Mouse (Mus musculus): ENCODE measurements around the gene Arhgap27.

The Arhgap27 gene

DNA sequence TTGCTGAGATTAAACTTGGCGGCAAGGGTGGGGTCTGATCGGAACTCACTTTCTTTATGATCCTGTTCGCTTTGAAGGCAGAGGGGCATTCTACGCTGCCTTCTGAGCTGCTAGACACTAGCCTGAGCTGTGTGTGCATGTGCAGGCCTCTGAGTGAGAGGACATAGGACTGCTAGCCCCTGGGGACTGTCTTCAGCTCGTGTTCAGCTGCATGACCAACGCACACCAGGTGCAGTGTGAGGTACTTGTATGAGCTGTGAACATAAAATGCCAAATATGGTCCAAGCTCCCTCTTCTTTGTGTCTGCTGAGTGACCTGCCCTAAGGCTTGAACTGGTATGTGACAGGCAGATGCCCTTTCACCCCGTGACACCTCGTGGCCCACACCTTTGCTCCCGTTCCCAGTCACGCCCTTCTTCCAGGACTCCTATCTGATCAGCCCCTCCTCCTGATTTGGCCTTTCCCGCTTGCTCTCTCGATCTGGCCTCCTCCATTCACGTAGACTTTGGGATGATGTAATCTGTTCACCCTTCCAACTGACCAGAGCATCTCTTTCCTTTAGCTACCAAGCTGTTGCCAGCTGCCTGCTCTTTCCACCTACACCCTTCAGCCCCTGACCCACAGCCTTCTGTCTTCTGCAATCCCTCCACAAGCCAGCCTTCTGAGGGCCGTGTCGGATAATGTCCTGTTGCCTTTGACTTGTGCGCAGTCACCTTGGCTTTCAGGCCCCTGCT lies 6.4 kb downstream of the Arhgap27 start:
- no peak for DNase-seq (ENCODE audit: low spot score)

DNA sequence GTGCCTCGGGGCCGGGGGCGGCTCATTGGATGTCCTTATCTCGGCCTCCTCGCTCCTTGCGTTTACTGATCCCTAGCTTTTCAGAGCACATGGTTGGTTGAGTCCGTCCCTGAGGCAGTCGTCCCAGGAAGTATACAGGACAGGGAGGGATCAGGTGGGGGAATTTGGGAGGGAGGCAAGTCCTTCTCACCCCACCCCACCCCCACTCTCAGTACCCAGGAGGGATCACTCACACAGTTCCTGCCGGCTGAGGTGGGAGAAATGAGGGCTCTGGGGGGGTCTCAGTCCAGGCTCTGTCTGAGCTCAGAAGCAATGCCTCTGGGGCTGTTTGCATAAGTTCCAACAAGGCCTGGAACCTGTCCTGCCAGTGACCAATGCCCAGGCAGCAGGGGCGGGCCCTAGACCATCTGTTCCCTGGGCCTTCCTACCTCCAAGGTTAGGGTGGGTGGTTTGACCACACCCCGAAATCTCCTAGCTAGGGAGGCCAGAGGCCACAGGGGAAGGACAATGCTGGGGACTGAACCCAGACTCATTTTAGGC lies 7.4 kb downstream of the Arhgap27 start:
- DNase-seq (ENCODE audit: low spot score): no peak

DNA sequence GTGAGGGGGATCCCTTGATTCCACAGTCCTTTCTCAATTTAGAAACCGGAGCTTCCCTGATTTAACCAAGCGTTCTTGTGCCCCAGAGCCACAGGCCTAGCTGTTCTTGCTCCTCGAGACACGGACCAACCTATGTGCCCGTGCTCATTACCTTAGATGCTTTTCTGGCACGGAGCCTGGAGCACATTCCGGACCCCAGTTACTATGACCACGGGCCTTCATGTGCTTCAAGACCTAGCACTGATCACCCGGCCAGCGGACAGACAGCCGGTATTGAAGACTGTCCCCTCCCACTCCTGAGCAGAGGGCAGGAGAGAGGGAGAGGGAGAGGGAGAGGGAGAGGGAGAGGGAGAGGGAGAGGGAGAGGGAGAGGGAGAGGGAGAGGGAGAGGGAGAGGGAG lies 8.2 kb downstream of the Arhgap27 start:
- DNase-seq (ENCODE audit: low spot score): no peak

DNA sequence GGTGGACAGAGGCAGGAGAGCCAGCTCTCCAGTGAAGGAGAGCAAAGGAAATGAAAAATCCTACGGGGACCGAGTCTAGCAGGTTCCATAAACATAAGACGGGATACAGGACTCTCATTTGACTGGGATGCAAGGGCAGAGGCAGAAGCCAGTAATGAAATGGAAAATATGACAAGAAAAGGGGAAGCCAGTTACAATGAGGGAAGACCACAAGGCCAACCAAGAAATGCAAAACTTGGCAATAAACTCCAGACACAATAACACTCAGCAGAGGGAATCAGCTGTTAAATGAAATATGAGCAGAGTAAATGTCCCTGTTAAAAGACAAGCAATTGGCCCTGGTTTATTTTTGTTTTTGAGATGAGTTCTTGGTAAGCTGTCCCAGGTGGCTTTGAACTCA lies 9.5 kb downstream of the Arhgap27 start:
- no peak for DNase-seq (ENCODE audit: low spot score)

DNA sequence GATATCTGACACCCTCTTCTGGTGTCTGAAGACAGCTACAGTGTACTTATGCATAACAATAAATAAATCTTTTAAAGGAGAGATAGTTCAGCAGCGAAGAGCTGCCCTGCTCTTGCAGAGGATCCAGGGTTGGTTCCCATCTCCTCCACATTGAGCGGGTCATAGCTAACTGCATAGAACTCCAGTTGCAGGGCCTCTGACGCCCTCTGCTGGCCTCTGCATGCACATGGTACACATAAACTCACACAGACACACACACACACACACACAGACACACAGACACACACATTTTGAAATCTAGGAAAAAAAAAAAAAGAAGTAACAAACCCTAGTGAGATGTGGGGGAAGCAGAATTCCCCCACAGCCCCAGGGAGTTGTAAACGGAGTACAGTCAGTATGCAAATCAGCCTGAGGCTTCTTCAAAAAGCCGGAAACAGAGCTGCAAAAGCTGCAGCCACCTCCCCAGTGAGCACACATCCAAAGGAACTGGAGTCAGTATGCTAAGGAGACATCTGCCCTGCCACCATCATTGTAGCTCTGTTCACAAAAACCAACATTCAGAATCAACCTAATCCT lies 11.2 kb downstream of the Arhgap27 start:
- no peak for DNase-seq (ENCODE audit: low spot score)

DNA sequence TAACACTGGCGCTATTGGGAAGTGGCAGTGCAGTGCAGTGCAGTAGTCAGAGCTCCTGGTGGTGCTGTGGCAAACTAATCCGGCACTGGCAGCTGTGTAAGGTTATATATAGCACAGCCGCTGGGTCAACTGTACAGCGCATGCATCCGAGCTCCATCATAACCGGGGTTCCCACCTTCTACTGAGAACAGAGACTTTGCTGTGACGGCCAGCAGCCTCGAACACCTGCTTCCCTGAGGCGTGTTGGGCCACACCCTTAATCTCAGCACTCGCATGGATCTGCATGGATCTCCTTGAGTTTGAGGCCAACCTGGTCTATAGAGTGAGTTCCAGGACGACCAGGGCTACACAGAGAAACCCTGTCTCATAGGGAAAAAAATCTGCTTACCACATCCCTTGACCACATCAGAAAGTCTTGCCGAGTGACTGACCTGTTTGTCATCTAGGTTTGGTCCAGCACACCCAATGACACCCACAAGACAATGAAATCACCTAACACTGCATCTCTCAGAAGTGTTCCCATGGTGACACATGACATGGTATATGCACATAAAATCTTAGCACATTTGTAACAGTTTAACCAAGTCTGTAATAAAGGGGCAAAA lies 12.7 kb downstream of the Arhgap27 start:
- no peak for DNase-seq (ENCODE audit: low spot score)

DNA sequence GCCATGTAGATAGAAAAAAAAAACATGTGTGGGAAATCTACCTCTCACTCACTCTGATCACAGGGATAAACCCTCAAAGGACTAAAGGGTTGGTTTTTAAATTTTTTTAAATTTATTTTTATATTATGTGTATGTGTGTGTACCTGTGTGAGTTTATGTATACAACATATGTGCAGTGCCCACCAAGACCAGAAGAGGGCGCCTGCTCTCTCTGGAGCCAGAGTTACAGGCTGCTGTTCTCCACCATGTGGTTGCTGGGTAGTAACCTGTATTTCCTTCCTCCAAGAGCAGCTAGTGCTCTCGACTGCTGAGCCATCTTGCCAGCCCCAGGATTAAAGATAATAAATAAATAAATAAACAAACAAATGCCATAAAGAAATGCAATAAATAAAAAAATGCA lies 13.8 kb downstream of the Arhgap27 start:
- no peak for DNase-seq (ENCODE audit: low spot score)

DNA sequence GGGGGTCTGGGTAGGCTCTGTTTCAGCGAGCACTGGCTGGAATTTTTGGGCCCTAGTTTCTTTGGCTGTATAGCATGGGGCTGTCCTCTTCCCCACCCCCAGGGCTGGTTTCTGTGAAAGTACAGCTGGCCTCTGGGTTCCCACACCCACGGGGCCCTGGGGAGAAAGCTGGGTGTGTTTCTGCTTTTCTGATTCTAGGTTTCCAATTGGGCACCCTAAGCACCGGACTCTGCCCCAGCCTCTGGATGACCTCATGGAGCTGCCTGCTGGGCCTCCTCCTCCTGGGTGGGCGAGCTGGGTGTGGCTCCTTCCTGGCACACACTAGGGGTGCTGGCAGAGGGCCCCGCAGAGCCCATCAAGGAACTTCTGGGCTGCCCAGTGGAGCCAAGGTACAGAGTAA lies 16.8 kb downstream of the Arhgap27 start:
- DNase-seq (ENCODE audit: low spot score): no peak

DNA sequence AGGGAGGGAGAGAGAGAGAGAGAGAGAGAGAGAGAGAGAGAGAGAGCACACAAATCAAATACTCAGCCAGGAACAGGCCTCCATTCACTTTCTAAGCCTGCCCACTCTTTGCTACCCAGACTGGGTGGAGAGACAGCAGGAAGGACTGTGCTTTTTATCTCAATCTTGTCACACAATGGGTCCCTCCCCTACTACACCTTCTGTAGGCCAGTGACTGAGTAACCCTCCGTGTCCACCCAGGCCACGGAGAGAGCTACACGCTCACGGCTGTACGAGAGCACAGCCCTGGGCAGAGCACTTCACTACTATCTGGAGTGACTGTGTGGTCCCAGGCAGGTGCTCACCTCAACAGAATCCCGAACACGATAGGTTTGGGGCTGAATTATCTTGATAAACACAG lies 17.3 kb downstream of the Arhgap27 start:
- DNase-seq (ENCODE audit: low spot score): no peak

DNA sequence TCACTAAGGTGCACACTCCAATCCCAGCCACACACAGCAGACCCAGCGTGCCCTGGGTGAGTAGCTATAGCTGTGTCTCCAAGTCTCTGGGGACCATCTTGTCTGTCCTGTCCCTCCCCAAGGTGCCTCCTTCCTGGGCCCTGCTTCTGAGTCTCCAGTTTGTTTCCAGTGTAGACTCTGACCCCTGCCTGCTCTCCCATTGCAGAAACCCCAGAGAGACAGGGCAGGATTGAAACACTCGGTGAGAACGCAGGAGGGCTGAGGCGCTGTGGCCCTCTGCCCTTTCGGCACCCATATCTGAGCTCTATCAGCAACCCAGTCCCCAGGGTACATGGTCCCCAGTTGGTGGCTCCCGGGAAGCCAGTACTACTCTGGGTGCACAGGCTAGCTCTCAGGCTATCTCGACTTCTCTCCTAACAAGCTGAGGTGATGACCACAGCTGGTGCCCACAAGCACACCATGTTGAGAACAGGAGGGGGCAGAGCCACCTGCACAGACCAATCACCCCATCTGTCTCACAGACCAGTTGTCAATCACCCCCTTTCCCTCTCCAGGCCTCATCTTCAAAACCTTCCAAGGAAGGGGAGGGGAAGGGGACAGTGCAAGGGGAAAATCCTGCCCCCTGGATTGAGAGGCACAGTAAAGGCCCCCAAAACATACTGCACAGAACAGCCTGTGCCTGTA lies 17.9 kb downstream of the Arhgap27 start:
- no peak for DNase-seq (ENCODE audit: low spot score)

DNA sequence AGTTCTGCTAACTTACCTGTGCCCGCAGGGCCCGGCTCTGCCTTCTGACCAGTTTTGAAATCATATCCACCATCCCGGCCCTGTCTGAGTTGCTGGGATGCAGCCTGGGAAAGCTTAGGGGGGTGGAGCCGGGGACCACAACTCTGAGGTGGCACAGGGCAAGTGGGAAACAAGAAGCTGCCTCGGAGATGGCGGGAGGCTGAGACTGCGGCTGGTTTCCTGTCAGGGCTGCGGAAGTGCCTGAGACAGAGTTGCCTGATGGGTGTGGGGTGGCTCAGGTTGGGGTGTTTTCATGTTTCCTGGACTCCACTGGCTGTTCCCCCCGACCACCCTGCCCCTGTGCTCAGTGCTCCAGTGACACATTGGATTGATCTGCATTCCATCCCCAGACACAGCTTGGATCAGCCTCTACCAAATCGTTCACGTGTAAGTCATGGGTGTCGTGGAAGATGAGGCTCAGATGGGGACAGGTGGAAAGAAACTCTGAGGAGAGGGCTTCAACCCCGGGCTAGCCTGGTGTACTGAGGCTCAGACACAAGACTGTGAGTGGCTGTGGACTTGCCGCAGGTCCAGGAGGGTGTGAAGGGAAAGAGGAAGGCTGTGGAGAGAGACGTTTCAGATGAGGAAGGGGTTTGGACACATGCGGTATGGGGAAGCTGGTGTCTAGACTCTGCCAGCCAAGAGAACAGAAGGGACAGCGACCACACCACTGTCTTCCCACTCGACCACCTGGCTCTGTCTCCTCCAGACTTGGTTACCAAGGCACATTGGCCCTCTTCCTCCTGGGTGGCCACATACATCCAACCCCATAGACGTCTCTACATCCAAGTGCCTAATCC lies 18.8 kb downstream of the Arhgap27 start:
- no peak for DNase-seq (ENCODE audit: low spot score)

DNA sequence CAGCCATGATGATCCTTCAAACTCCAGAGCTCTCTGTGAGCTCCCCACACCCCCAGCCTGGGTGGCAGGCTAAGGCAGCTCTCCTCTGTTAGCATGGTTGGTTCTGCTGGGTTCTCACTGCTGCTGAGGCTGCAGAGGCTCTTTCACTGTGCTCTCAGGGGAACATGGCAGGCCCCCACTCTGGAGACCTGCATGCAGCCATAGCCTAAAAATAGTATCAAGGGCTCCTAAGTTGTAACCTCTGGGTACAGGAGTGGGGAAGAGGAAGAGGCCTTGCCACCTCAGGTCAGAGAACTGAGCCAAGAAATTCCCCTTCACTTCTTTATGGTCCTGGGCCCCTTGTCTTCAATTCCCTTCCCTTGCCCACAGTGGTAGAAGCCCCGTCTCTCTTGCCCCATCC lies 19.6 kb downstream of the Arhgap27 start:
- no peak for DNase-seq (ENCODE audit: low spot score)

DNA sequence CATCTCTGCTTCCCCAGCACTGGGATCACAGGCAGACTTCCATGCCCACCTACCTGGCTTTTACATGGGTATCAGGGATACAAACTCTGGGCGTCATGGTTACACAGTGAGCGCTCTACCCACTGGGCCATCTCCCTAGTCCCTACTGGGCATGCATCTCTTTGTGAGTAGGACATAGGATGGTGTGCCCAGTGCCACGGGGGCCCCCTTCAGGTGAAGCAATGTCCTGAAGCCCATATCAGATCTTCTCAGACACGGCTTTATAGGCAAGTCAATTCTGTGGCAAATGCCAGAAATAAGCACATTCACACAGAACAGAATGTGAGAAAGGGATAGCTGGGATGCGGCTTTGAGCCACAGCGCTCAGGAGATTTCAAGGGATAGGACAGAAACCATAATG lies 20.4 kb downstream of the Arhgap27 start:
- DNase-seq (ENCODE audit: low spot score): no peak

DNA sequence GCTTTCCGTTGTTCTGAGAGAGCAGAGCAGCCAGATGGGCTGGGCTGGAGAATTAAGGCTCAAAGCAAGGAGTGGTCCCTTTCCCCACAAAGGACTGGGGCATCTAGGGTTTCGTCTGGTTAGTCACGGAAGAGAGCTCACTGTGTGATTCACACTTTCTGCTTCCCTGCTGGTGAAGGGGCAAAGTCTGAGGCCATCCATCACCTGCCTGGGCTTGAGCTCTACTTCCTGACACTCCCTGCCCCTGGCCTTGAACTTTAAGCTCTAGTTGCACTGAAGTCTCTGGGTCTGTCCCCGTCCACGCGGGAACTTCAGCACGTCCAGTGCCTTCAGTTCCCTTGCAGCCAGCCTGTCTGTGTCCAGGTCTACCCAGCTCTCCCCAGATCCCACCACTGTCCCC lies 22.8 kb downstream of the Arhgap27 start:
- no peak for DNase-seq (ENCODE audit: low spot score)

DNA sequence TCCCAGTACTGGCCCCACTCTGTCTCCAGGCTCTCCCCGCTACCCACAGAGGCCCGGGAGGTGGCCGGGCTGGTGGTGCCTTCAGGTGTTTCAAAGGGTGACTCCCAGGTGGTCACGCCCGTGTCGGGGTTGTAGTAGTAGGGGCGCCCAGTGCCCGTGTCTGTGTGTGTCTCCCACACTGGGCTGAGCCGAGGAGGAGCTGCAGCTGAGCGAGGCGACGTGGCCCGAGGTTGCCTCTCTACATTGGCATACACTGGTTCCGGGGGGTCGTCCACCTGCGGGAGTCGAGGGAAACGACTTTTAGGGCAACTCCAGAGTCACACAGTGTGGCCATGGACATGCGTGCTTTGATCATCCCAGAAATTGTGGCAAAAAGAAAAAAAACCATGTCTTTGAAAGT lies 23.4 kb downstream of the Arhgap27 start:
- no peak for DNase-seq (ENCODE audit: low spot score)

DNA sequence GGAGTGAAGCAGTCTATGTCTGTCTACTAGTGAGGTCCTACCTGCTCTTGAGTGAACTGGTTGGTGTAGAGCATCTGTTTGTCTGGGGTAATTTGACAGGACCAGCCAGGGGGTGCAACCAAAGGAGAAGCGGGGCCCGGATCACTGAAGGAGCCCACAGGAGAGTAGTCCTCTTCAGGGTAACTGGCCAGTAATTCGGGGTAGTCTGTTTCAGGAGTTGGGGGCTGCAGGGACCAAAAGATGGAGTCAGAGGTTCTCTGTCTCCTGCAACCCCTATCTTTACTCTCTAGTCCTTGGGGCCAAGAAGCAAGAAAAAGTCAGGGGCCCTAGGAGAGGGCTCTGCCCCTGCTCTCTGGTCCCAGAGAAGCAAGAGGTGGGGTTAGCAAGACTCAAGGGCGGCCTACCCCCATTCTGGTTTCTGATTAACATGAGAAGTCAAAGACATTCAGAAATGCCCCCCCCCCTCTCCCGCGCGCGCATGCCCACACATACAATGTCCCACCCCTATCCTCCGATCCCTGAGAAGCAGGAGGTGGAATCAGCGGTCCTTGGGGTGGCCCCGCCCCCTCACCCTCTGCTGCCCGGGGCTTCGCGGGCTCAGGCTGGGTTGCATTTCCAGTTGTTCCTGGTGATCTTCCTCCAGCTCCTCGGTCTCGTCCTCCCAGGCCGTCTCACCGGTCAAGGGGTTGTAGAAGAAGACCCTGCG lies 23.9 kb downstream of the Arhgap27 start:
- no peak for DNase-seq (ENCODE audit: low spot score)

DNA sequence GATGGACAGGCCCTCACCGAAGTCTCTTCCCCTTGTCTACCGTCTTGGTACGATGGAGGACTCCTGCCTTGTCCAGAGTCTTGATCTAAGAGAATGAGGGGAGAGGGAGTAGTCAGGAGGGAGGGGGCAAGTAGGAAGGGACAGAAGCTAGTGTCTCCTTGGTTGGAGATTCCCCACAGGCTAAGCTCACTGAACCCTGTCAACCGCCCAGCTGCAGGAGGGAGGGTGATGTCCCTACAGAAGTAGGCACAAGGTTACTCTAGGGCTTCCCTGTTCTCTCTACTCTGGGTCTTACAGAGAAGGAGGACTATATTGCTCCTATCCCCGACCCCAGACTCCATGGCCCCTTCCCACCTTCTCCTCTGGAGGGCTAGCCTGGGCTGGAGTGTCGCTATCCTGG lies 24.8 kb downstream of the Arhgap27 start:
- no peak for DNase-seq (ENCODE audit: low spot score)

DNA sequence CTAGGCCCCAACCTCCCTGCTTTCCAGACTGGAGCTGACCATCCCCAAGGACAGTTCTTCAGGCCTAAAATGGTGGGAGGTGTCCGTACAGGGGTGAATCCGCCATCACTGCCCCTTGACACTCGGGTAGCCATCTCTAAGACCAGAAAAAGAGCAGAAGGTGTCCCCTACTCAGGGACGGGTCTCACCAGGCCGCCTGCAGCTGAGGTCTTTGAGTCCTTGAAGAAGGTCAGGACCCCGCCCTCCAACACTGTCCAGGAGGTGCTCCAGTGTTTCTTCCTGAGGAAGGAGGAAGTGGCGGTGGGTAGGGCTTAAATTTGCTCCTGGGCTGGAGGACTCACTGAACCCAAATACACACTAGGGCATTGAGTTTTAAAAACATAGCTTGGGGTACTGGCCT lies 25.4 kb downstream of the Arhgap27 start:
- no peak for DNase-seq (ENCODE audit: low spot score)

DNA sequence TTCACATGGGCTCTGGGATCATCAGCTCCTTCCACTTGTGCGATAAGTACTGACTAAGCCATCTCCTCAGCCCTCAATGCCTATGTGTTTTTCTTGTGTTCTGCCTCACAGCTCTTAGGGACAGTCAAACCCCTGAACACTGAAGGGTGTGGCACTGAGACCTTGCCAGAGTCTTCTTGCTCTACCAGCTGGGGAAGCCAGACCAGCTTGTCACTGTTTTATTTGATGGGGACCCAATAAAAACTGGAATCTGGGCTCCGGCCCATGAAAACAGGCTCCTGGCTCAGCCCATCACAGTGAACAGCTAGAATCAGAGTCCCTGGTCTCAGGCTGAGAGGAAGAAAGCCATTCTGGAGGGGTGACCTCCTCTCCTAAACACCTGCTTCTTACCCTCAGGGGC lies 26.3 kb downstream of the Arhgap27 start:
- no peak for DNase-seq (ENCODE audit: low spot score)

DNA sequence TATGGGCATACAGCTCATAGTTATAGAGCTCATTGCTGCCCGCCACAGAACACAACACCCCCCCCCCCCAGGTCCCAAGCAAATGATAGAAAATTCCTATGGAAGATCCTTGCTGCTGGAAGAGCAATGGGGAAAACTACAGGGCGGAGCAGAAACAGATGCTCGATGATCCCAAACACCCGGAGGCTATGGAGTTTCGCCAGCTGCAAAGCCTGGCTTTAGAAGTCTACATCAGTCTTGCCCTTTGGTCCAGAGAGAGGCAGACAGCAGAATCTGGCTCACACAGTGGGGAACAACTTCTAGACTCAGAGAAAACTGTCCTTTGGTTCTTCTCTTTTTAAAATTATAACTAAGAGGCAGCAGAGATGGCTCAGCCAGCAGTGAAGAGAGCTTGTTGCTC lies 27.9 kb downstream of the Arhgap27 start:
- no peak for DNase-seq (ENCODE audit: low spot score)

DNA sequence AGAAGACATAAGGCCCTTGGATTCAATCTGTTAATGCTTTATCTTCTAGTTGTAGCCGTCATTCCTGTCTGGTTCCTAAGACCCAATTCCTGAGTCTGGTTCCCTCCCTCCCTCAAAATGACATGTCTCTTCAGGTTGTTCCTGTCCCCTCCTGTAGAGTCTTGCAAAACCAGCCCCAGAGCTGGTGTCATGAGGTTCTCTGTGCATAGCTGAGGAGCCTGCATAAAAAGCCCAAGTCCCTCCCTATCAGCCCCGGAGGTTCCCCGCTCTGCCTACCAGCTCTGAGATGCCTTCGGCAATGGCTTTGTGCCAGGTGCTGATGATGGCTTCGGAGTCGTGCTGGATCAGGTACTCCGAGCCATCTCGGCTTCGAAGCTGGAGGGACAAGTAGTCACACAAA lies 28.6 kb downstream of the Arhgap27 start:
- no peak for DNase-seq (ENCODE audit: low spot score)
